Mouse (Mus musculus) embryo, embryonic 11 days (tissue): ENCODE results near the gene Mul1.
"Not testable (repeated sequence)": the region's sequence is repeated elsewhere in the genome, so short reads cannot be mapped to it uniquely, and the experiment has no call there.

Experiments used
- DNase-seq: peaks from one replicate; pipeline ENCODE4 v3.0.0-alpha.2; 2015

The Mul1 gene

DNA sequence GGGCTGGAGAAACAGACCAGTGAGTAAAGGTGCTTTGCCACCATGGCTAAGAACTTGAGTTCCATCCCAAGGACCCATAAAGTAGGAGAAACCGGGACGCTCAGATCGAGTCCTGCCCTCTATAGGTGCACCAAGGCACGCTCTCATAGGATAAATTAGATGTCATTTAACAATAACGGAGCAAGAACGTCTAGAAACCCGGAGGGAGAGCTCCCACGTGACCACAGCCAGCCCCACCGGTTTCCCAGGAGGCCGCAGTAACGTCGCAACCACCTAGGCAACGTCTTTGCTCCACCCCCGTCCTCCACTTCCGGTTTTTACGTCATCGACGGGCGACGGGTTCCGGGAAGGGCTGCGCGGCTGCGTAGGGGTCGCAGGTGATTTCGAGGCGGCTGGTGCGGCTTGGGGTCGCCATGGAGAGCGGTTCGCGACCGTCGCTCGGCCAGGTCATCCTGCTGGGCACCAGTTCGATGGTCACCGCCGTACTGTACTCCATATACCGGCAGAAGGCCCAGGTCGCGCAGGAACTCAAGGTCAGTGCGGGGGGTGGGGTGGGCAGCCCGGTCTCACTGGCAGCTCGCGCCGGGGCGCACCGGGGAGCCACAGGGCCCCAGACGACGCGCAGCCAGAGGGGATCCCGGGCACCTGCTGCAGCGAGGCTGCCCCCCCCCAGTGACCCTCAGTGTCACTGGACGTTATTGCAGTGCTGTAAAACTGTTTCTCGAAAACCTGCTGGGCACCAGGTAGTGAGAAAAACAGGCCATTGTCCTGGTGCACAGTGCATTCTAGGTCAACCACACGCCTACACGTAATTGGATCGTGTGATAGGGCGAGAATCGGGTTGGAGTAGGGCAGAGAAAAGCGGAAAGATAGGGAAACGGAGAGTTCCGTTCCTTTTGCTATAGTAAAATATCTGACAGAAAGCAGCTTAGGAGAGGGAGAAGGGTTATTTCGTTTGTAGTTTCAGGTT, at the start of gene Mul1:
Gene Mul1, plus strand, starts transcription at position 325 of the 970 bp plus-strand sequence.
- DNase-seq = peak; percentile 96

DNA sequence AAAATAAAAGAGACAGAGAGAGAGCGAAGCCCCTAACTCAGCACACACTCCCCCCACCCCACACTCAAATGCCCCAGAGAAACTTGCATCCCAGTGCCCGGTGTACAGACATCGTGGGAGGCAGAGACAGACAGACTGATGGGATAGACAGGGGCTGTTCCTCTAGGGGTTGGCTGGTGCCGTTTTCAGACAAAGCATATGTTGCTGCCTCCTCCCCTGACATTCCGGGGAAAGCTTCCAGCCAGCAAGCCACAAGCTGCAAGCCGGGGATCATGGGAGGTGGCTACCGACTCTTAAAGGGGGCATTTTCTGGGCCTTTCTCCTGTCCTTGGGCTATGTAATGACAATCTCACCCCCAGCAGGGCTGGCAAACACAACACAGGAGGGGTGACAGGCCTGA, 40.8 kb upstream of the Mul1 start:
- DNase-seq = no peak

DNA sequence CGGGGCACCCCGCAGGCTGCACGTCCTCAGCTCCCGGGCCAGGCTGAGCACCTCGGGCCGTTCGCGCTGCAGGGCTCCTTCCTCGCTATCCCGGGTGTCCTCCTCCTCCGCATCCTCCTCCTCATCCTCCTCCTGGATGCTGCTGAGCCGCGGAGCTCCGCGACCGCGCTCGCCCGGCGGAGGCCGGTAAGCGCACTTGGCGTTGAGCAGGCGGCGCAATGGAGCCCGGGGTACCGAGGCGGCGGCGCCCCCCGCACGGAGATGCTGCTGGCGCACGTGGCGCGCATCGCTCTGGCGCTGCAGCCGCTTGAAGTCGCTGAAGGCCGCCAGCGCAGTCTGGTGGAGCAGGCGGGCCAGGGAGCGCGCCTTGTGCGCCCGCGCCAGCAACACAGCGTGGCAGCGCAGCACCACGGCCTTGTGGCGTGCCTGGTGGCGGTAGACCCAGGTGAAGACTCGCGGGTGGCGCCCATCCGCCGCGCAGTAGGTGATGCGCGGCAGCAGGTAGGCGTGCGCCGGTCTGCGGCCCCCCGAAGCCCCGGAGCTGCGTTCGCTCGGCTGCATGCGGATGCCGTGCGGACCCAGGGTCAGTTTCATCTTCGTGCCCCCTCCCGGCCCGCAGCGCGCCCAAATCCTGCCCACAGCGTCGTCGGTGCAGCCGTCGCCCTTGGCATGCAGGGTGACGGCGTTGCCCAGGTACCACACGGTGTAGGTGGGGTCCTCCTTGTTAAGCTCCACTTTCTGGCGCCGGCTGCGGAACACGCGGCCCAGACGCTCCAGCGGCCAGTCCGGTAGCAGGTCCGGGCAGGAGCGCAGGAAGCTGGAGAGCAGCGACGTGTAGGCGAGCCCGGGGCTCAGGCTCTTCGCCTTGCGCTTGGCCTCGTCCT, 39.1 kb upstream of the Mul1 start:
- peak; percentile 57 for DNase-seq

DNA sequence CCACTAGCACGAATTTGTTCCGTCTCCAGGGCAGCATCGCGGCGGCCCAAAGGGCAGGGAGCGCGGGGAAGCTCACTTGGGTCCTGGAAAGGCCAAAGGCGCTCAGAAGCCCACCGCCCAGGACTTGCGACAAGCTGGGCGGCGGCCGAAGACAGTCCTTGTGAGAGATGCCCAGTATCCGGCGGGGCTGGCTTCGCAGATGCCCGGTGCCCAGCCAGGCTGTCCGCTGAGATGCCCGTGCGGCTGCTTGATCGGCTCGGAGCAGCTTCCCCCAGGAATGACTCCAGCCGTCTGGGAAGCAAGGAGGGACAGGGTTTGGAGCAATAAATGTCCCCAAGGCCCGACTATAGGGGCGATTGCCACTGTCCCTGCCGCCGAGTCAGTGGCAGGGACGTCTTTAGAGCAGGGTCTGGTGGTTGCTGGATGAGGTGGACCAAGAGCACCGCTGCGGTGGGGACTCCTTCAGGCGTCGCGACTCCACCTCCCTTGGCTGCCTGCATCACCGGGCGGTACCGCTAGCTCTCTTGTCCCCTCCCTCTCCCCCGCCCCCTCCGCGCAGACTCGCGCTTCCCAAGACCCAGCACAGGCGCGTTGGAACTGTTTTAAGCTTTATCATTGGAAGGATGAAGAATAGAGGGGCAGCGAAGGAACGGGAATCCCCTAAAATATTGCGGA, 38.4 kb upstream of the Mul1 start, which contains the start of gene Fam43b:
Gene Fam43b, minus strand, starts transcription at position 558 of the 675 bp plus-strand sequence.
- DNase-seq = peak; percentile 49

DNA sequence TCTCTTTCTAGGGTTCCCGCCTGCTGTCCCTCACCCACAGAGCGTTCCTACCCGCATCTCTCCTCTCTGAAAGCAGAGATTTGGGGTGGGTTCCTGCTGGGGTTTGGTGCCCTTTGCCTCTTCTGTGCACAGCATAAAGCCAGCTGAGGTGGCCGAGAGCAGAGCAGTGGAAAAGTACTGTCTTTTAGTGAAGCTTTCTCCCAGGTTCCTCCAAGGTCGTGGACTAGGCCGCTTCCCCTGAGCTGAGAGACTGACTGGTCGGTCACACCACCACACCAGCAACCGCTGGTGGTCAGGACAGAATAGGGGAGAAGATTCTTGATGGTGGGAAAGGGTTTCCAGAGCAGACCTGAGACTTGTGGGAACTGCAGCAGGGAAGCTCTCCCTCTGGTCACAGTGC, 37.8 kb upstream of the Mul1 start:
- no peak for DNase-seq

DNA sequence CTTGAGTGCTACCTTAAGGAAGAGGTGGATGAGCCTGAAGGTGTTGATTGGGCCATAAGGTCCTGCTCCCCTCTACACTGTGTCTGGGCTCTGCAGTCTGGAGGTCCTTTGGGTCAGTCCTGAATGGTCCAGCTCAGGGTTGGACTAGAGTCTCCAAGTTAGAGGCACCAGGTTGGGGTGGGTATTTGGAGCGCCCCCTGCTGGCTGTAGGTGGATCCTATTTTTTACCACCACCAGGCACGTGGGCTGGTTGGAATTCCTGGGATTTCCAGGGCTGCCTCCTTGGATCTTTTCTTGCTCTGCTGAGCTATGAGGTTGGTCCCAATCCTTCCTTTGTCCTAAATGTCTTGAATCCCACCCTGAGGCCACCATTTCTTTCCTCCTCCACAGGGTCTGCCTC, 29.7 kb upstream of the Mul1 start:
- peak; percentile 27 for DNase-seq

DNA sequence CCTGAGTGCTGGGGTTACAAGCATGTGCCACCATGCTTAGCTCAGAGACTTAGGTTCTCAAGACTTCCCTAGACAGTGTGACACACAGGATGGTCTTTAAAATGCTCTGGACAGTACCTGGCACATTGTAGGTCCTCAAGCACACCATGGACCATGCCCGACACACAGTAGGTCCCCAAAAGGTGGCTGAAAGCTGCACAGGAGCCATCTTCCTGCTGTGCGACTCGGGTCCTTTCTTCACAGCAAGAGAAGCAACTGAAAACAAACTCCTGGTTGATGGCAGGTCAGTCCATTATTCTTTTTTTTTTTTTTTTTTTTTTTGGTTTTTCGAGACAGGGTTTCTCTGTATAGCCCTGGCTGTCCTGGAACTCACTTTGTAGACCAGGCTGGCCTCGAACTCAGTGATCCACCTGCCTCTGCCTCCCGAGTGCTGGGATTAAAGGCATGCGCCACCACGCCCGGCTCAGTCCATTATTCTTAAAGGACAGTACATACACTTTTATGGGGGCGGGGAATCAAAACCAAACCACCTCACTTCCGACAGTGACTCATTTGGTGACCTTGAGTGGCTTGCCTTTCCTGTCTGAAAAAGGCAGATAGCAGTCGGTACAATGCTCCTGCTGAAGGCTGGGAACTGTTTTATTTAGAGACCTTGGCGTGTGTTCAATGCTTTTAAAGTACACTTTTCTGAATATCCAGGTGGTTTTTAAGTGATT, 26.8 kb upstream of the Mul1 start:
- no peak for DNase-seq

DNA sequence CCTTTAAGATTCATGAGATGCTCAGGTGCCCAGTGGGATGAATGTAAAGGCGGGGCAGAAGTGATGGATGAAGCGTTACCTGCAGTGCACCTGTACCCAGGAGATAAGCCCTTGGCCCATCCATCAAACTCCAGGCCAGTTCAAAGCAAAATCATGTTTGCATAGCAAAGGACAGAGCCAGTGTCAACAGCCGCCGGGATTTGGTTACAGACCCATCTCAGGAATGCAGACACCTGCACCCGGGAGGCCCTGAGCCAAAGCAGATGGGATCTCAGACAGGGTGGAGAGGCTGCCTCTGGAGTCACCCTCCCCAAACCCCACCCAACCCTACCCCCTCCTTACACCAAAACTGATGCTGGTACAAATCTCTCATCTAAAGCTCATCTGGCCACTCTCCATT, 23.5 kb upstream of the Mul1 start:
- DNase-seq = no peak

DNA sequence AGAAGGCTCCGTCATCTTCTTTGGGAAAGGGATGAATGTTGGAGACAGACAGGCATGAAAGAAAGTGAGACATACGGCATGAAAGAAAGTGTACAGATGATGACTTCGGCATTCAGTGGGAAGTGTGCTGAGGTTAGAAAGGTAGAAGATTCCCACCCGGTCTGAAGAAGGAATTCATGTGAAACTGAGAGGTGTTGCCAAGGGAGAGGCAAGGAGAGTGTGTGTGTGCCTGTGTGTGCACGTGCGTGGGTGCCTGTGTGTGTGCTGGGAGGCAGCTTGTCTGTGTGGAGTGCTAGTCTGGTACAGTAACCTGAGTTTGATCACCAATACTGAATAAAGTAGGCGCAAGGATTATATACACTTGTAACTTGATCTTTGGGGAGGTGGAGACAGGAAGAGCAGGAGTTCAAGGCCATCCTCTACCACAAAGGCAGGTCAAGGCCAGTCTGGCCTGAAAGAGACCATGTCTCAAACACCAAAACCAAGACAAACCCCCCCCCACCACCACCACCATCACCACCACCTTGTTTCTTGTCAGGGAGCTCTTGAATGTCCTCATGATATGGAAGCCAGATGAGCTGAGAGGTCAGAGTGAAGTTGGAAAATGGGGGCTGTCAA, 22.9 kb upstream of the Mul1 start:
- no peak for DNase-seq

DNA sequence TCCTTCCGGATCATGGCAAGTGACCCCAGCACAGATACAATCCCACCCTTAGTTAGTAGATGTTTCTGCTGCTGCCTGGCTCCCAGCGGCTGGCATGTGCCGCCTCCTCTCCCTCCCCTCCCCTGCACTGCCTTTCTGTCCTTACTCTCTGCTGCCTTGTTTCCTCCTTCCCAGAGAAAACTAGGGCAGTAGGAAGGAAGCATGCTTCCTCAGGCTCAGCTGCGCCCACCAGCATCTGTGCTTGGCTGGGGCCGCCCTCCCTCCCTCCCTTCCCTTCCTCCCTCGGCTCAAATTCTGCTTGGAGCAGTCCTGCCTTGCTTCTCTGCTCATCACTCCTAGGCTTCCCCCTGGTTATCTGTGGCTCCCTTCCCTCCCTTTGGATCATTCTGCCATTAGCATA, 19.7 kb upstream of the Mul1 start:
- DNase-seq = no peak

DNA sequence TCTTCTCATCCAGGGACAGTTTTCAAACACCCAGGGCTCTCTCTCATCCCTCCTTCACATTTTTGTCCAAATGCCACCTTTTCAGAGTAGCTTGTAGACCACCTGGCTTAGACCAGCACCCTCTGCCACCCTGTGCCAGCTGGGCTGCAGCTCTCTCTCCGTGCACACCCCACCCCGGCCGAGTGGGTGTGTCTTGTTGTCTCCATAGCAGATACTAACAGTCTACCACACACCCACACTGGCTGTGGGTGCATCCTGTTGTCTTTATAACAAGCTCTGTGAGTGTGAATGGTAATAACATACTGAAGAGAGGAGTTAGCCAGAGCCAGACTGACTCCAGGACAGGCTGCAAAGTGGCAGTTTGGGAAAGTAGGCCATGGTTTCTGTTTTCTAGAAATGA, 18.5 kb upstream of the Mul1 start:
- DNase-seq = no peak

DNA sequence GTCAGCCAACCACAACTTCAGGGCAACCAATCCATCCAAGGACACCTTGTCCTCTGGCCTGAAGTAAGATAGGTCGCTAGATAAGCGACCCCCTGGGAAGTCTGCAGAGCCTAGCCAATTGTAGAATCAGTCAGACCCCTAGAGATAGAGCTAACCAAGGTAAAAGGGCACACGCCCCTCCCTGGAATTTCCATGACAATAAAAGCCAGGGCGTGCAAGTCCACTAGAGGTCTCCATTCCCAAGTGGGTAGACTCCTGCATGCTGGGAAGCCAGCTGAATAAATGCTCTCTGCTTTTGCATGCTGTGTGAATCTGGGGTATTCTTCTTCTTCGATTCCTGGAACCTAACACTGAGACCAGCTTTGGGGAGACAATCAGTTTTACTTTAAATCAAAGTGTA, 18.1 kb upstream of the Mul1 start:
- no peak for DNase-seq

DNA sequence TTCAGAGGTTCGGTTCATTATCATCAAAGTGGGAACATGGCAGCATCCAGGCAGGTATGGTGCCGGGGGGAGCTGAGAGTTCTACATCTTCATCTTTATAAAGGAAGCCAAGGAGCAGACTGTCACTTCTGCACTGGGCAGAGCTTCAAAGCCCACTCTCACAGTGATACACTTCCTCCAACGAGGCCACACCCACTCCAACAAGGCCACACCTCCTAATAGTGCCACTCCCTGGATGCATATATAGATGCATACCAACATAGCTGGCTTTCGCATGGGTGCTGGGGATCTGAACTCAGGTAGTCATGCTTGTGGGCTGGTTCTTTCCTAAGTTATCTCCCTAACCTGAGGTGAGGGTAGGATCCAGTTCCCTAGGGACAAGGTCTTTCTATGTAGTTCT, 16.6 kb upstream of the Mul1 start:
- DNase-seq = no peak

DNA sequence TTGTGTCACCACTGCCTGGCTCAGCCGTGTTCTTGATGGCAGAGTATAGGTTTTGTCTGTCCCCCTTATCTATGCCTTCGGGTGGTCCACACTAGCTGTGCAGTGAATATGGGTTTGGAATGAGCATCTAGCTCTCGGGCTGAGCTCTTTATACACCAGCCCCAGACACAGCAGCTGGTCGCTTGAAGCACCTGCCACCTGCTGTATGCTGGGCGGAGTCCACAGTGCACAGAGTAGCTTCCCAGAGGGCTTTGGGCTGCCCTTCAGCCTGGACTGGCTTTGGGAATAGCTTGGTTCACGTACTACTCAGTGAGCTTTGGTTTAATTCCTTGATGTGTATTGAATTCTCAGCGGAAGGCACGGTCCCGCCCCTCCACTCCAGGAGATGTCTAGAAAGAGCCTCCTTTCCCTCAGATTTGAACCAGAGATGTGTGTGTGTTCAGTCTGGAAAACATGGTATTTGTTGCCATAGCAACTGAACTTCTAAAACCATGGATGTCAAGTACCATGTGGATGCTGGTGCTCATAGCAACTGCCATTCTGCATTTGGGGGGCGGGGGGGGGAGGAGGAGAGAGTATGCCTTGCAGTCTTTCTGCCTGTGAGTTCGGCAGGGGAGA, 16.0 kb upstream of the Mul1 start:
- DNase-seq = no peak

DNA sequence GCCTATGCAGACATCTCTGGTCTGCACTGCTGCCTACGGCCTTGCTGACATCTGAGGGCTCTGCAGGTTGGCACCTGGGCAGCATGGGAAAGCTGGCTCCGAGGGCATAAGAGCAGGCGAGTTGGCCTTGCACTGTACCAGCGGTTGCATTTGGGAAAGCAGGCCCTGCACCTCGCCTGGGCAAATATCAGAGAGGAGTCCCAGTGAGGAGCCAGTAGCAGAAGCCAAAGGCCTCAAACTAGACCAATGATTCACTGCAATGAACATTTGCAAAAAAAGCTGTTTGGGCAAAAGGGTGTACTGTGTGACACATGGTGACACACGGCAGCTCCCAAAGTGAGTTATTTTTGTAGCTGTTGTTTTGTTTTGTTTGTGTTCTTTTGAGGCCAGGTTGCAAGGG, 9.4 kb upstream of the Mul1 start:
- DNase-seq = no peak

DNA sequence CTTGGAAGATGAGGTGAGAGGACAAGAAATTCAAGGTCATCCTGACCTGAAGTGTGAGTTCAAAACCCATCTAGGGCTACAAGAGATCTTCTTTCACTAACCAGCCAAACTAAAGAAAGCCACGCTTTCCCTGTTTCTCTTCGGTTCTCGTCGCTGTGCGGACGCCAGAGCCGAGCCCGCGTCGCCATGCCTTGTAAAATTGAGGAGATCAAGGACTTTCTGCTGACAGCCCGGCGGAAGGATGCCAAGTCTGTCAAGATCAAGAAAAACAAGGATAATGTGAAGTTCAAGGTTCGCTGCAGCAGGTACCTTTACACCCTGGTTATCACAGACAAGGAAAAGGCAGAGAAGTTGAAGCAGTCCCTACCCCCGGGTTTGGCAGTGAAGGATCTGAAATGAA, 8.9 kb upstream of the Mul1 start:
- not testable (repeated sequence) for DNase-seq

DNA sequence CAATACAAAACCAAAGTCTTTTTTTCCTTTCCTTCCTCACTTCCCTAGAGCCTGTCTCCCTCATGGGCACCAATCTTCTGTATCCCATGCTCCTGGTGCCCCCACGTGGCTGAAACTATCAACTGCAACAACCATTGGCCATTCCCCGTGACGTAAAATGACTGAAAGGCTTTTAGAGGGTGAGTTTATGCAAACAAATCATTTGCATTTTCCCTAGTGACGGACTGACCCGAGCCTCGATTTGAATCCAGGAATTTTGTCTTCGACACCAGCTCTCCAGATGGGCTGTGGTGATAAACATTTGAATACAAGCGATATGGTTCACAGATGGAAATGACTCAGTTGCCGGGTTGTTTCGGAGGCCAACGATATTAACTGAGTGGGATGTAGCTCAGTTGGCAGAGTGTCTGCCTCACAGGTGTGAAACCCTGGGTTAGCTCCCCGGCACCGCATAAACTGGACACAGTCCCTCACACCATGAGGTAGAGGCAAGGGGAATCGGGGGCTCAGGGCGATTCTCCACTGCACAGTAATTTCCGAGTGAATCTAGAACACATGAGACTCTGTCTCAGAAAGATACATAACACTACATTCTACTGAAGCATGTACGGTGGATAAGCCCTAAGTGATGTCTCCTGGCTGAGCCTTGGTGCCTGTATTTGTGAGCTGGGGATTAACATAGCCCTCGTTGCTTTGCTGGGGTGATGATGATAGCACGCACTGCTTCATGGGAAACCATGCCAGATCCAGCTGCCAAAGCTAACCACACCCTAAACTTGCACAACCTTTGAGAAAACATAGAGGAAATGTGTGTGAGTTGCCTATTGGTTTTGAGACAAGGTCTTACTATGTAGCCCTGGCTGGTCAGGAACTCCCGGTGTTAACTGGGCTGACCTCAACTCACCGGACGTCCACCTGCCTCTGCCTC, 7.4 kb upstream of the Mul1 start:
- peak; percentile 78 for DNase-seq

DNA sequence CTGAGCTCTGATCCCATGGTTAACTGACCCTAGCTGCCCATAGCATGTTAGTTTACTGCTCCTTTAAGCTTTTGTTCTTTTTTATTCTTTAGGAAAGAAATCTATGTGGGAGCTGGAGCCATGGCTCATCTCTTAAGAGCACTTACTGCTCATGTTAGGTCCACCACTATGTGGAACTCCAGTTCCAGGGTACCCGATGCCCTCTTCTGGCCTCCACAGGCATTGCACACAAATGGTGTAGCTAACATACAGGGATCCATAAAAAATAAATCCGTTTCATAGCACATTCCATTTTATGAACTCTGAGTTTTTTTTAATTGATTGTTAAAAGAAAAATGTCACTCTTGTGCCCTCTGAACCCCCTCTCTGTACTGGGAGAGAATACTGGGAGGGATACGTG, 4.7 kb upstream of the Mul1 start:
- no peak for DNase-seq

DNA sequence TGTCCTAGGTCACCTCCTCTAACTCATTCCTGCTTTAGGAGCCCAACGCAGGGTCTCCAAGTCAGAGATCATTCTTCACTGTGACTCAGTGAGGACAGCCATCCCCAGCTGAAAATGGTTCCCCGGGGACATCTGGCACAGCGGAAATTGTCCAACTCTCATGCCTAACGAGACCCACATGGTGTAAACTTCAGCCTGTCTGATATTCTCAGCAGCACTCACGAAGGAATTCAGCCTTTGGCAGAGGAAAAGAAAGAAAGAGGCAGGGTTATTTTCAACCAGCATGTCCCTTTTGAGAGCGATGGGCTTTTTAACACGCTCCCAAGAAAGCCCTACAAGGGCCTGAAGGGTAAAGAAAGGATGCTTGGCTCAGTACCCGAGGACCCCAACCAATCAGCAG, 3.1 kb upstream of the Mul1 start:
- no peak for DNase-seq

DNA sequence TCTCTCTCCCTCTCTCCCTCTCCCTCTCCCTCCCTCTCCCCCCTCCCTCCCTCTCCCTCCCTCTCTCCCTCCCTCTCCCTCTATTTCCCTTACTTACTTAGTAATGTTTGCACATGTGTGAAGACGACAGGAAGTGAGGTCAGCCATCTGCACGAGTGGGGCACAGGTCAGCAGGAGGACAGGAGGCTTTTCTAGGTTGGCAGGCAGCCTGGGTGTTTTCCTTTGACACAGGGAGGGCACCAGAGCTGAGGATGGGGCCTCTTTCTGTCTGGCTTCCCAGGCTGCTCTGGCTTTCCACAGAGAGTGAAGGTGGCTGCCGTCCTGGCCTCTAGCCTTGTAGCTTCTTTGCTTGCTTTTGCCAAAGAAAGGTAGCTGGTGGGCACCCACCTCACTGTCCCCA, 5.6 kb downstream of the Mul1 start:
- no peak for DNase-seq
